Mouse (Mus musculus) erythroid progenitor cell, adult 5-6 weeks (primary cell): Measurements from ENCODE around the gene Stard5. TPM values are rescaled to one million over a fixed set of nuclear protein-coding genes. Genes with fewer than 3 reads are reported as not detected.
A peak's percentile ranks its signal among the peaks of the same experiment; 100 is the strongest.

Experiments
- ATAC-seq: replicated peaks from 2 replicates; pipeline ENCODE4 v1.8.0; 2016; ENCODE audit warnings: moderate number of reproducible peaks, mild to moderate bottlenecking, moderate TSS enrichment, inconsistent platforms; ENCODE audit not compliant: poor library complexity, low FRiP score, severe bottlenecking
- total RNA-seq, 2 experiments: library from RNA; stranded (forward) in 1 of 2; stranded (reverse) in 1 of 2; fragments of 150-400 nt in 1 of 2; fragments of 186-747, 209-891 nt in 1 of 2; gene quantifications; 2 replicates each; pipeline versions ENCODE4 v1.2.3 to v1.2.4; 2015 to 2017; ENCODE audit warnings: low replicate concordance in 2 of 2

The Stard5 gene
- total RNA-seq, 2 experiments from 2014 or later: 5.5 TPM; not detected in 1

- peak; percentile 62 for ATAC-seq
Observed at GRCm38 (mm10) chr7:83631073-83631827, 509 bp upstream of the Stard5 start.

- ATAC-seq: no peak
Observed at GRCm38 (mm10) chr7:83632682-83633120, 942 bp downstream of the Stard5 start.

- no peak for ATAC-seq
Observed at GRCm38 (mm10) chr7:83633856-83634255, 2.1 kb downstream of the Stard5 start.

- ATAC-seq: no peak
Observed at GRCm38 (mm10) chr7:83635726-83636125, 4.0 kb downstream of the Stard5 start.

GRCm38 (mm10) chr7:83636425-83636824 lies 4.7 kb downstream of the Stard5 start:
- no peak for ATAC-seq

- ATAC-seq: no peak
Observed at GRCm38 (mm10) chr7:83637781-83638583, 6.2 kb downstream of the Stard5 start.

GRCm38 (mm10) chr7:83639084-83639483 lies 7.3 kb downstream of the Stard5 start:
- ATAC-seq: no peak

DNA sequence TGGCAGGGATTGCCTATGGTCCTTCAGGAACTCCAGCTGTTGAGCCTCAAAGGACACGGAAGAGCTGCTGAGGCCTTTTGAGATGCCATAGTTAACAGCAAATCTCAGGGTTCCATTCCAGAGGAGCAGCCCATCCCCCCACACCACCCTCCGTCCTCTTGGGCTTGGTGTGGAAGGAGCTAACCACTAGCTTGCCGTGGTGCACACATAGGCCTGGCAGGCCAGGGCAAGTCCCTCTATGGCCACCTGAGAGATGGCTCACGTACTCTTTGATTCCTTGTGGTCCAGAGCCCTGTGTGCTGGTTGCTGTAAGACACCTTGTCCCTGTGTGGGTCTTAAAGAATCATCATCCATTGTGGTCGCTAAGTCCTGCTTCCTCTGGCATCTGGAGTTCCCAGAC lies 8.8 kb downstream of the Stard5 start:
- no peak for ATAC-seq

- no peak for ATAC-seq
Observed at GRCm38 (mm10) chr7:83641163-83641562, 9.4 kb downstream of the Stard5 start.

- no peak for ATAC-seq
Observed at GRCm38 (mm10) chr7:83643581-83643980, 11.8 kb downstream of the Stard5 start.

DNA sequence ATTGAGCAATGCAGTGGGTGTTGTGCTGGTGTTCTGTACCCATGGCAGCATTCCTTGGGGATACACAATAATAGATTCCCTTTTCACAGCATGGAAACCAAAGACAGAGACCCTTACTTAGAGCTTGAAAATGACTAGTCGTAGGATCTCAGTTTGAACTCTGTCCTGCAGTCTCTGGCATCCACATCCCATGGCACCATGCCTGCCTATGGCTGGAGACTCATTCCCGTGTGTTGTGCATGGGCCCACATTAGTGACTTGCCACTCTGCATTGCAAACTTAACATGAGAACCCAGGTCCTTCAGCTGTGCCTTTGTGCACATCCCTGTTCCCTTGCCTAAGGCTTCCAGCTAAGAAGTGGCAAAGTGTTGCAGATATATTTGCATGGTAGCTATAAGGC lies 13.0 kb downstream of the Stard5 start:
- ATAC-seq: no peak

DNA sequence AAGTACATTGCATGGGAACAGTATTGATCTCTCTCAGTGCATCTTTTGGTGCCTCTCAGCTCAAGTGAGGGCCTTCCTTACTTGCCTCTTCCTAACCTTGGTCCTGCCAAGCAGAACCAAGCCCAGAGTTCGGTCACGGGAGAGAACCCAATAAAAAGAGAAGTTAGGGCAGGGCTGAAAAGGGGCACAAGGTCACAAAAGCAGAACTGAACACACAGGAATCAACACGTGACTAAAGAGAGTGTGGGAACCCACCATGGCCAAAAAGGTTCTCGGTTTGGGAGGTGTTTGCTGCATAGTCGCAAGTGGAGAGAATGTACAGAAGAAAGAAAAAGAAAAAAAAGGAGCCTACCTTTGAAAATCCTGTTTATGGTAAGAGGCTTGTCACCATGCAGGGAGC lies 13.7 kb downstream of the Stard5 start:
- no peak for ATAC-seq

DNA sequence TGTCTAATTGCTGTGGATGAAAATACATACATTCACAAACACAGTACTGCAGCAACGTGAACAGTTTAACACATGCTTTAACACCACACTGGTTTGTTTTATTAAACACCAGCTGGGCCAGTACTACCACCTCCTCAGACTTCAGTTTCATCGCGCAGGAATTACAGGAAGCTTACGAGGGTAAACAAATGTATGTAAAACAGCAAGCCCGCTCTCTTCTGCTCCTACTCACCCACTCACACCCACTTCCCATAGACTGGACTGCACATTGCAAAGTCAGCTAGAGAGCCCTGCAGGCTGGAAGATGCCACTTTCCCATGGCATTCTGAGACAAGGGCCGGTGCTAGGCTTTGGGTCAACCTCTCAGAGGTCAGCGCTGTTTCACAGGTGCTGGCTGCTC lies 17.0 kb downstream of the Stard5 start:
- ATAC-seq: no peak

- no peak for ATAC-seq
Observed at GRCm38 (mm10) chr7:83650638-83651037, 18.9 kb downstream of the Stard5 start.

DNA sequence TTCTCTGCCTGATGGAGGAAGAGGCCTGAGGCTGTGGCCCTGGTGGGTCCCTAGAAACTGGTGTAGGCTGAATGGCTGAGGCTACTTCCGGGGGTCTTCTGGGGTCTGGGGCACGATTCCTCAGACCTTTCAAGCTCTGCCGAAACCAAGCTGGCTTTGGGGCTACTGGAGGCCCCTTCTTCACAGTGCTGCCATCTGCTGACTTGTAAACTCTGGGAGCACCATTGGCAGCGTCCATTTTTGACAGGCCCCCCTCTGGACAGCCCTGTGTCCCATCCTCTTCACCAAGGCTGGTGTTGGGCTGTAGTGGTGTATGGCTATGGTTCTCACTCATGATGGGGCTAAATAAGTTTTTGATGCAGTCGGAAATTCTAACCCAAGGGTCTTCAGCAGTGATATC lies 20.7 kb downstream of the Stard5 start:
- no peak for ATAC-seq

GRCm38 (mm10) chr7:83653605-83654051 lies 21.9 kb downstream of the Stard5 start:
- ATAC-seq: no peak

GRCm38 (mm10) chr7:83654196-83654595 lies 22.4 kb downstream of the Stard5 start:
- ATAC-seq: no peak

GRCm38 (mm10) chr7:83654938-83655630 lies 23.3 kb downstream of the Stard5 start:
- ATAC-seq: no peak

GRCm38 (mm10) chr7:83658716-83659115 lies 27.0 kb downstream of the Stard5 start:
- ATAC-seq: no peak
